Mouse (Mus musculus) liver, adult 2 months (tissue): ENCODE measurements around the gene Trem3.

Experiments used
- CTCF ChIP-seq: fragments of 200-500 bp; IDR thresholded peaks from 2 replicates; pipeline ENCODE4 v1.5.1; 2011; ENCODE audit warnings: low read depth, low read length, control low read depth
- POLR2A ChIP-seq: fragments of 200-500 bp; IDR thresholded peaks from 2 replicates; pipeline ENCODE4 v1.6.1; 2011; ENCODE audit warnings: low read length, control low read depth; ENCODE audit not compliant: insufficient read depth; ENCODE audit errors: extremely low read depth

- TF ChIP-seq CTCF: no peak
- TF ChIP-seq POLR2A: no peak
Measured at GRCm38 (mm10) chr17:48286765-48287164, 39.2 kb downstream of the Trem3 start.
